Mouse (Mus musculus): ENCODE results near the gene Disp1. TPM values are rescaled to one million over a fixed set of nuclear protein-coding genes. Genes with fewer than 3 reads are reported as not detected.

Disp1 gene
- 1 to 10 TPM; 8.2 to 8.5 TPM for total RNA-seq (2023)

GRCm38 (mm10) chr1:183220796-183221718, at the start of gene Disp1:
Gene Disp1 (minus strand): TSS chr1:183221522.

Other genes starting within 250 kb of the Disp1 start
- 10 to 100 TPM; 16.7 to 27.6 TPM for gene Aida, start 75.1 kb upstream of the Disp1 start, total RNA-seq (2023)
- 10 to 100 TPM; 32.4 to 37.8 TPM for gene Brox, start 75.7 kb upstream of the Disp1 start, total RNA-seq (2023)
- 100 to 1,000 TPM in 1 of 2 experiments, 10 to 100 TPM in 1; 93.0 to 106 TPM for gene Mia3, start 148.0 kb upstream of the Disp1 start, total RNA-seq (2023)
- gene Taf1a, start 167.5 kb upstream of the Disp1 start, total RNA-seq (2023), result 1 to 10 TPM; 4.2 to 5.2 TPM
- gene Hhipl2, start 196.7 kb upstream of the Disp1 start, total RNA-seq (2023), result not detected

Measured in neutrophil, adult 59 days (primary cell).